Mouse (Mus musculus): ENCODE measurements around the gene Cpeb4. TPM values are rescaled to one million over a fixed set of nuclear protein-coding genes. Genes with fewer than 3 reads are reported as not detected.

Cpeb4 gene
- polyA plus RNA-seq, 1 experiment from 2014 or later, result 2.5 TPM

GRCm38 (mm10) chr11:31935652-31936051, 63.6 kb downstream of the Cpeb4 start:
- WGBS, result 71% methylated on average over 4 of the region's 4 CpGs
- Histone ChIP-seq H3K4me3 (no peak overlapping the region), H3K4me1 (no peaks in the 10 kb centered on the region), H3K36me3 (replicated peaks) (peaks cover 6% of the 10 kb centered on the region), H3K9me3 (no peaks in the 10 kb centered on the region), H3K27me3 (ENCODE audit: poor library complexity, severe bottlenecking) (no peaks in the 10 kb centered on the region), H3K27ac (no peak overlapping the region)
- DNase-seq (ENCODE audit: extremely low spot score, low spot score), result no peak

GRCm38 (mm10) chr11:31936910-31937525, 65.0 kb downstream of the Cpeb4 start:
- H3K4me3 ChIP-seq, result no peak overlapping the region
- no peaks in the 10 kb centered on the region for H3K36me3 ChIP-seq (replicated peaks)
- DNase-seq (ENCODE audit: extremely low spot score, low spot score), result no peak
- H3K27me3 ChIP-seq (ENCODE audit: poor library complexity, severe bottlenecking), result no peaks in the 10 kb centered on the region
- H3K27ac ChIP-seq, result no peak overlapping the region
- peaks cover 9% of the 10 kb centered on the region for H3K4me1 ChIP-seq
- H3K9me3 ChIP-seq, result no peaks in the 10 kb centered on the region
- 91% methylated on average over 10 of the region's 10 CpGs for WGBS

- H3K27ac ChIP-seq, result no peak overlapping the region
- H3K36me3 ChIP-seq (replicated peaks), result no peaks in the 10 kb centered on the region
- 80% methylated on average over 13 of the region's 13 CpGs for WGBS
- peaks cover 4% of the 10 kb centered on the region; the same call in 1 of the 2 replicates for H3K9me3 ChIP-seq
- no peaks in the 10 kb centered on the region for H3K27me3 ChIP-seq (ENCODE audit: poor library complexity, severe bottlenecking)
- DNase-seq (ENCODE audit: extremely low spot score, low spot score), result no peak
- H3K4me1 ChIP-seq, result peaks cover 9% of the 10 kb centered on the region
- no peak overlapping the region for H3K4me3 ChIP-seq
Observed at GRCm38 (mm10) chr11:31940898-31941639, 69.1 kb downstream of the Cpeb4 start.

- Histone ChIP-seq H3K27ac (no peak overlapping the region), H3K4me1 (peaks cover 9% of the 10 kb centered on the region), H3K27me3 (ENCODE audit: poor library complexity, severe bottlenecking) (peaks cover 4% of the 10 kb centered on the region; the same call in 1 of the 2 replicates), H3K9me3 (peaks cover 4% of the 10 kb centered on the region; the same call in 1 of the 2 replicates), H3K36me3 (replicated peaks) (no peaks in the 10 kb centered on the region), H3K4me3 (no peak overlapping the region)
- WGBS, result 78% methylated on average over 4 of the region's 4 CpGs
- no peak for DNase-seq (ENCODE audit: extremely low spot score, low spot score)
Observed at GRCm38 (mm10) chr11:31941640-31942638, 69.9 kb downstream of the Cpeb4 start.

GRCm38 (mm10) chr11:31945471-31945870, 73.5 kb downstream of the Cpeb4 start:
- 84% methylated on average over 3 of the region's 3 CpGs for WGBS
- H3K9me3 ChIP-seq, result peaks cover 4% of the 10 kb centered on the region; the same call in 1 of the 2 replicates
- no peak for DNase-seq (ENCODE audit: extremely low spot score, low spot score)
- H3K4me3 ChIP-seq, result no peak overlapping the region
- peaks cover 29% of the 10 kb centered on the region for H3K4me1 ChIP-seq
- H3K36me3 ChIP-seq (replicated peaks), result no peaks in the 10 kb centered on the region
- no peak overlapping the region for H3K27ac ChIP-seq
- H3K27me3 ChIP-seq (ENCODE audit: poor library complexity, severe bottlenecking), result peaks cover 13% of the 10 kb centered on the region

GRCm38 (mm10) chr11:31948462-31949330, 76.7 kb downstream of the Cpeb4 start:
- peak overlapping the region; percentile 76 for H3K27ac ChIP-seq
- WGBS, result 20% methylated on average over 15 of the region's 15 CpGs
- DNase-seq (ENCODE audit: extremely low spot score, low spot score), result no peak
- H3K36me3 ChIP-seq (replicated peaks), result no peaks in the 10 kb centered on the region
- peaks cover 4% of the 10 kb centered on the region; the same call in 1 of the 2 replicates for H3K9me3 ChIP-seq
- peak overlapping the region; percentile 55 for H3K4me3 ChIP-seq
- peaks cover 20% of the 10 kb centered on the region for H3K4me1 ChIP-seq
- peaks cover 16% of the 10 kb centered on the region for H3K27me3 ChIP-seq (ENCODE audit: poor library complexity, severe bottlenecking)

- Histone ChIP-seq H3K36me3 (replicated peaks) (no peaks in the 10 kb centered on the region), H3K27me3 (ENCODE audit: poor library complexity, severe bottlenecking) (peaks cover 16% of the 10 kb centered on the region), H3K9me3 (0 out of 2 replicates have a peak, but pooled peaks cover under 1% of the 10 kb centered on the region), H3K27ac (peak overlapping the region; percentile 76), H3K4me1 (peaks cover 20% of the 10 kb centered on the region), H3K4me3 (peak overlapping the region; percentile 55)
- 2% methylated on average over 17 of the region's 17 CpGs for WGBS
- DNase-seq (ENCODE audit: extremely low spot score, low spot score), result peak; percentile 54
Observed at GRCm38 (mm10) chr11:31949331-31949785, 77.3 kb downstream of the Cpeb4 start.

- no peak for DNase-seq (ENCODE audit: extremely low spot score, low spot score)
- Histone ChIP-seq H3K4me3 (no peak overlapping the region), H3K4me1 (no peaks in the 10 kb centered on the region), H3K27me3 (ENCODE audit: poor library complexity, severe bottlenecking) (0 out of 2 replicates have a peak, but pooled peaks cover 2% of the 10 kb centered on the region), H3K9me3 (no peaks in the 10 kb centered on the region), H3K27ac (no peak overlapping the region), H3K36me3 (replicated peaks) (no peaks in the 10 kb centered on the region)
Observed at GRCm38 (mm10) chr11:31960071-31960470, 88.1 kb downstream of the Cpeb4 start.

GRCm38 (mm10) chr11:31963993-31964392, 92.0 kb downstream of the Cpeb4 start:
- Histone ChIP-seq H3K27me3 (ENCODE audit: poor library complexity, severe bottlenecking) (peaks cover 16% of the 10 kb centered on the region; the same call in 1 of the 2 replicates), H3K27ac (no peak overlapping the region), H3K4me1 (peaks cover 9% of the 10 kb centered on the region), H3K36me3 (replicated peaks) (no peaks in the 10 kb centered on the region), H3K9me3 (peaks cover 5% of the 10 kb centered on the region; the same call in 1 of the 2 replicates), H3K4me3 (no peak overlapping the region)
- DNase-seq (ENCODE audit: extremely low spot score, low spot score), result no peak
- WGBS, result 100% methylated on average over 1 of the region's 1 CpGs

GRCm38 (mm10) chr11:31965256-31966134, 93.5 kb downstream of the Cpeb4 start, which contains the start of gene 4930524B15Rik:
Gene 4930524B15Rik (plus strand): TSS chr11:31965592.
- Histone ChIP-seq H3K9me3 (peaks cover 5% of the 10 kb centered on the region; the same call in 1 of the 2 replicates), H3K4me1 (peaks cover 9% of the 10 kb centered on the region), H3K36me3 (replicated peaks) (no peaks in the 10 kb centered on the region), H3K4me3 (peak within 1 kb of the TSS; percentile 48), H3K27ac (peak within 1 kb of the TSS; percentile 85), H3K27me3 (ENCODE audit: poor library complexity, severe bottlenecking) (peaks cover 16% of the 10 kb centered on the region; the same call in 1 of the 2 replicates)
- peak; percentile 35 for DNase-seq (ENCODE audit: extremely low spot score, low spot score)
- WGBS, result 50% methylated on average over 49 of the region's 49 CpGs

GRCm38 (mm10) chr11:31974132-31974531, 102.1 kb downstream of the Cpeb4 start:
- 85% methylated on average over 4 of the region's 4 CpGs for WGBS
- Histone ChIP-seq H3K4me3 (no peak overlapping the region), H3K4me1 (no peaks in the 10 kb centered on the region)

More at GRCm38 (mm10) chr11:31974132-31974531, 102.1 kb downstream of the Cpeb4 start:
- Histone ChIP-seq H3K36me3 (replicated peaks) (no peaks in the 10 kb centered on the region), H3K27me3 (ENCODE audit: poor library complexity, severe bottlenecking) (no peaks in the 10 kb centered on the region), H3K27ac (no peak overlapping the region), H3K9me3 (peaks cover 2% of the 10 kb centered on the region; the same call in 1 of the 2 replicates)
- DNase-seq (ENCODE audit: extremely low spot score, low spot score), result no peak

Data from forebrain, embryonic 10.5 days (tissue).